Mouse (Mus musculus) megakaryocyte, adult 5-6 weeks (primary cell): ENCODE data around the gene Tmem117. TPM values are rescaled to one million over a fixed set of nuclear protein-coding genes. Genes with fewer than 3 reads are reported as not detected.

Experiments
- ATAC-seq: 2 replicates; pipeline ENCODE4 v1.8.0; 2016; ENCODE audit warnings: mild to moderate bottlenecking, inconsistent platforms; ENCODE audit not compliant: poor library complexity, severe bottlenecking
- total RNA-seq, 2 experiments: library from RNA; stranded (forward) in 1 of 2; stranded (reverse) in 1 of 2; fragments of 153-499, 151-499 nt in 1 of 2; fragments of 221-1000, 200-1000 nt in 1 of 2; gene quantifications; 2 replicates each; pipeline versions ENCODE4 v1.2.3 to v1.2.4; 2015 to 2017

Gene Tmem117
- total RNA-seq (2015) (not detected in 2 replicates), total RNA-seq (2017) (not detected in 2 replicates)

DNA sequence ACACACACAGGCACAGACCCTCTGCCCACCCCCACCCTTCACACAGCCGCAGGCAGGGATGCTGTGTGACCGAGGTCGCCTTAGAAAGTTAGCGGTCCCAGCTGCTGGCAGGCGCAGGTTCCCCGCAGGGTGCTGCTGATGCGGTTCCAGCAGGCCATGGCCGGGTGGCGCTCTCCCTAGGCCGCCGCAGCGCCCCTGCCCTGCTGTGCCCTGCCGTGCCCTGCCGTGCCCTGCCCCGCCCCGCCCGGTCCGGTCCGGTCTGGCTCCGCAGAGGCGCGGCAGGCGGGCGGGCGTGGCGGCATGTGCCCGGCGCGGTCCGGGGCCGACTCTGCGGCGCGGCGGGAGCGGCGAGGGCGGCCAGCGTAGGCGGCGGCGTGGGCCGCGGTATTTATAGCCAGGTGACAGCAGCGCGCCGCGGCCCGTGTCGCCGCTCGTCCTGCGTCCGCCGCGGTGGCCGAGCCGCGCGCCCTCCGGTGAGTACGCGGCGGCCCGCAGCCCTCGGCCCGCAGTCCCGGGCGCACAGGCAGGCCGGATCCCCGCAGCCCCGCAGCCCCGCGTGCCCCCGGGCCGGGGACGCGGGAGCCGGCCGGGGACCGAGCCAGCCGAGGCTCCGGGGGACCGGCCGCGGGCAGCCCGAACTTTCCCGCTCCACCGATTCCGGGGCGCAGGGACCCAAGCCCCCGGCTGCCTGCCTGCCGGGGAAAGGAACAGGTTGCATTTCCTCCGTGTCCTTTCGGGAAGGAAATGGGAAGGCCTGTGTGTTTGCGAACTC, at the start of gene Tmem117:
Tmem117 (plus strand) TSS at position 403 of the 772 bp plus-strand sequence.
- no peak for ATAC-seq

DNA sequence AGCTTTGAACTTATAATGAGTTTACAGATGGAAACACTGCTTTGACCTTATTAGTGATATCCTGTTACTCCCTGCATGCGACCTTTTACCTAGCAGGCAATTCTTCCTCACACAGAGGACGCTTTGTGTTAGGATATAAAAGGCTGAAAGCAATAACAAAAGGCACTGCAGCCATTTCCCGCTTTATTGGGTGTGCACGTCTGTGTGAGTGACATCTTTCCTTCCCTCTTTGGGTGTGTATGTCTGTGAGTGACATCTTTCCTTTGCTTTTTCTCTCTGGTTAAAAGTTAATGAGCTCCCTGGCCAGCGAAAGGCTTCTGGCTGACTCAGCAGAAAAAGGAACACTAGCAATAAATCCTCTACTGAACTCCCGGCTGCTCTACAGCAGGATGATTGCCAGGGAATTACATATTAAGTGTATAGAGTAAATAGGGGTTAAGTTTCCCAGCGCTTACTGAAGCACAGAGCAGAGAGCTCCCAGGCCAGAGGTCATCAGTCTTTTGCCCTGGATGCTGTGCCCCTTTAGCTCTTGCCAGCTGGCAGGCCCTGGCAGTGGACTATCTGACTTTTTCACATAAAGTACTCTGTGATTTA, 46.9 kb upstream of the Tmem117 start:
- no peak for ATAC-seq

DNA sequence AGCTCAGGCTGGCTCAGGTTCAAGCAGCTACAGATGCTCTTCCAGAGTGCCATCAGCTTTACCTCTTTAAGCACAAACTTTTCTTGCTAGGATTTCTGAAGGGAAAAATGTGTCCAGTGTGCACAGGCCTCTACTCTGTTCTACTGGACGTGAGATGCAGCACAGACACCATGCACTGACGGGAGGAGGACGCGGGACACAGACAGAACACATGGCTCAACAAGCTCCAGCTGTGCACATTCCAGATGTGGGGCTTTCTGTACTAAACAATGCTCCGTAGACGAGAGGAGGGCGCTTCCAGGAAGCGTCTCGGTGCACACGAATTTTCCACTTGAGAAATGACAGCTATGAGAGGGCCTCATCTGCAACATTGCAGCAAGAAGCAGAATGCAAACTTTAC, 45.9 kb upstream of the Tmem117 start:
- no peak for ATAC-seq

DNA sequence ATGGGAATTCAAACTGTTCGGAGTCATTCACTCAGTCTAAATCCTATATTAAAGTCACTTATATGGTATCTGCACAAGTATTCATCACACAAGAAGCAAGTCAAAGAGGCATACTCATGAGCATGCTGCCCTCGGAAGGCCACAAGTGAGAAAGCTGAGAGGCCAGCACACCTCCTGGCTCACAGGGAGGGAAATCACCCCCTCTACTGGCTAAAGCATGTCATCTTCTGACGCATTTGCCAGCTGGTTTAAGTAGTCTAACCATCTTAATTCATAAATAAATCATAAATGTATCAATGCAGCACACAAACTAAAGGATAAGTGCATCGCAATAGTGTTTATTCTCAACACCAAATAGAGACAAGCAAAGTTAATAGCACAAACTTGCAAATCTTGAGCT, 44.3 kb upstream of the Tmem117 start:
- ATAC-seq = no peak

DNA sequence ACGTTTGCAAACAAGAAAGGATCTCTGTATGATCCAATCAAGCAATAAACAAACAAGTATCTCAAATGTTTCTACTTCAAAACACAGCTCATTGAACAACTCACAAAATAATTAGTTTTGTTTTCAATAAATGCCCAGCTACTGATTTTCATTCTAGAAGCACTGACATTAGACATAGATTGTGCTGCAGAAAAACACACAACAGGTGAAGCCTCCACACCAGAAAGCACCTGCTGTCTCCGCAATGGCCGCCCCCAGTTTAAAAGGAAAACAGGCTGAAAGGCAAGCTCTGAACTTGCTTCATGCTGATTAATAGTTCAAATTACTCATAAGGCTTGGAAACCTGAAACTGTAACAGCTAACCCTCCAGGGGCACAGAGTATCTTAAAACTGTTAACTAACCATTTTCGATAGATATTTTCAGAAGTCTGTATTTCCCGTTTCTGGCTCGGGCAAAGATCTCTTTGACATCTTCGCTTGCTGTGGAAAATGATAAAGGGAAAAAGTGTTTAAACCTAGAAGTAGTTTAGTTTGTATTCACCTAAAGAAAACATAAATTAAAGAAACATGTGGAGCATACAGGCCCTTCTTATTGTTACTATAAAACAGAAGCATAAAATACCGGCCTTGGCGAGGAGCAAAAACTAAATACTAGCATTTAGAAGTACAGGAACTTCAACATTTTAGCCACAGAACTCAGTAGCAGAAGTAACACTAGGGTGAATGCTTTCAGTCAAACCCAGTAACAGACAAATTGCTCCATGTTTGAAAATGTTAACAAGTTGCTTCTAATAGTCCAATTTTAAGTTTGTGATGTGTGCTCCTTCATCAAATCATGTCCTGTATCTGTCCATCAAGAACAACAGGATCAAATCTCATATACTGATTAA, 41.0 kb upstream of the Tmem117 start:
- no peak for ATAC-seq

DNA sequence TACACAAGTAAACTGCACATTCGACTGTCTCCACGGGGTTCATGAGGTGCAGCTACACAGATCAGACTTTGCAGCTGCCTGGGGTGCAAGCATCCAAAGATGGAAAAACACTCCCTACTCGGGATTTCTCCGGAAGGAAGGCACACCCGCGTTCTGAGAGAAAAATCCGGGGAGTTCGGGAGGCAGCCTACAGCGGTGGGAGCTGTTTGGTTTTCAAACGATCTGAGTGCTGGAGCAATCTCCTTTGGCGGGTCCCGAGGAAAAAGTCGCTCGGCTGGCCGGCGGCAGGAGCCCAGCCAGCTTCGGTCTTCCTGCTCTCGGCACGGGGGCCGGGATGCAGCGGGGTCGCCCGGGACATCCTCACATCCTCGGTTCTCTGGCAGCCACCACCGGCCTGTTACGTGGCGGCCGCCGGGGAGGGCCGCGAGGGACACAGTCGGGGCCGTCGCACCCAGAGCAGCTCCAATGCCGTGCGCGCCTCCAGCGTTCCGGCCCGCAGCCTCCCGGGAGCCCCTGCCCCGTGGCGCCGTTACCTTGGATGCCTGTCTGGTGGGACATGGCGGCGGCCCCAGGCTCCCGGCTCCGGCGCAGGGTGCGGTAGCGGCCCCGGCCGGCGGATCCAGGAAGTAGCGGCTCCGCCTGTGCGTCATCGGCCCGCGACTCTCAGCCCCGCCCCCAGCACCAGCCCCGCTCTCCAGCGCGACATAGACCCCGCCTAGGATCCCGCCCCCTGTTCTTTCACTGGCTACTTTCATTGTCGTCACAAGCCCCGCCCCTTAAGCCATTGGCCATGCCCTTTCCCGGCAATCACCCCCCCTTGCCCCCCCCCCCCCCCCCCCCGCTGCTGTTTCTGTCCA, 39.6 kb upstream of the Tmem117 start, which contains the start of gene Twf1:
Twf1 (minus strand) TSS at position 671 of the 857 bp plus-strand sequence.
- ATAC-seq = peak; percentile 98

DNA sequence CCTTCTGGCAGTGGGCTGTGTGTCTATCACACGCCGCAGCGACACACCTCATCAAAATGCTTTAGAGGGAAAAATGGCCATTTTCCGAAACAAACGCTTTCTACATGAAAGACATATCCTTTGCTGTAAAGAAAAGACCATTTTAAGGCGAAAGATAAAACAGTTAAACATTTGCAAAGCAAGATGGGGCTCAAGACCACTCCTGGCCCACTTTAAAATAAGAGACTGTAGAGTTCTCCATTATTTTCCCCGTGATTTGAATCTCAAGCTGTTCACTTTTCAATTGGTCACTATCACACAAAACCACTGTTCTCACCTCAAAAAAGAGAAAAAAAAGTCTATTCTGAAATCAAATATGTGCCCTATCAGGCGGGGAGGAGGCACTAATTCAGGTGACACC, 38.9 kb upstream of the Tmem117 start:
- ATAC-seq = no peak

DNA sequence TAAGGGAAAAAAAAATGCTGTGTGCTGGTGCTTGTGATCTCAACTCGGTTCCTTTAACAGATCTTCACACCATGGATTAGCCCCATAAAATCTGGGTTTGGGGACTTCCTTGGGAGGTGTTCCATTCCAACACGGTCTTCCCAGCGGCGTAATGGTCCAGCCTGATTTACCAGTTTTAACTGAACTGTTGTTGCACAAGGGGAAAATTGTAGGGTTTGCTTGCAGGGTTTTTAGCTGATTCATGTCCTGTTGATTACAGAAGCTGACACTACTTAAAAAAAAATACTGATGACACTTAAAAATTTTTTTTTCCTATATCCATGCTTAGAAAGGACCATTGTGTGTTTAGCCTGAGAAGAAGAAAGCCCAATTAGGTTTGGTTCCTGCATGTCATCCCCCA, 37.7 kb upstream of the Tmem117 start:
- ATAC-seq = no peak

DNA sequence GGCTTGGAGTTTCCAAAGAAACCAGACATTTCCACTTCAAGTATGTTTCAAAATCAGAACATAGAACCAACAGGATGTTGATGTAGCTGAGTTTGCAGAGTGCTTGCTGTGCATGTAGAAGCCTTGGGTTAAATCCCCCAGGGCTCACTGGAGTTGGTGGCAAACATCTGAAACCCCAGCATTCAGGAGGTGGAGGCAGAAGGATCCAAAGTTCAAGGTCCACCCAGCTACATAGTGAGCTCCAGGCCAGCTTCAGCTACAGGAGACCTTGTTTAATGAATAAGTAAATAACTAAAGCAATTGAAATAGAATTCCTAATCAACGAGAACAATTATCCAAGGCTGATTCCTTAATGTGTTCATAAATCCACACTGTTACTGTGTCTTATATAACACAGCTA, 35.4 kb upstream of the Tmem117 start:
- no peak for ATAC-seq

DNA sequence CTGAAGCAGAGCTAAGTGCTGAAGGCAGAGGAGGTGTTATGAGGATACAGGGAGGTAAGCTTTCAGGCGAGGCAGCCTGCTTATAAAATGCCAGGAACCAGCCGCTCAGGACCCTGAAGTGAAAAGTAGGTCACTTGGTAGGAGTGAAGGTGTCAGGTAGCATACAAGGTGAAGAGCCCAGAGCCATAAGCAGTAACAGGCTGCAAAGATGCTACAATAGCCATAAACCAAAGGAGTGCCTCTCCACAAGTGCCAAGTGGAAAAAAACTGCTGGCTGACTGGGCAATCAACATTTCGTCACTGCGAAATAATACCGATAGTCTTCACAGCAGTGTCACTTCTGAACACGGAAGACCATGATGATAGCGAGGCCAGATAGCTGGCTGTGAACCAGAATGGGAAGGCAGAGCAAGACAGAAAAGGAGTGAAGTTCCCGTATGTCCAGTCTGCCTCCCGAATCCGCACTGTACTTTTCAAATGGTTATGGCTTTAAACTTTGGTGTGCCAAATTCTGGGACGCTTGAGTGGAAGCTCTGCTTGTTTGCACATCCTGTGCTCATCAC, 28.8 kb upstream of the Tmem117 start:
- ATAC-seq = no peak

DNA sequence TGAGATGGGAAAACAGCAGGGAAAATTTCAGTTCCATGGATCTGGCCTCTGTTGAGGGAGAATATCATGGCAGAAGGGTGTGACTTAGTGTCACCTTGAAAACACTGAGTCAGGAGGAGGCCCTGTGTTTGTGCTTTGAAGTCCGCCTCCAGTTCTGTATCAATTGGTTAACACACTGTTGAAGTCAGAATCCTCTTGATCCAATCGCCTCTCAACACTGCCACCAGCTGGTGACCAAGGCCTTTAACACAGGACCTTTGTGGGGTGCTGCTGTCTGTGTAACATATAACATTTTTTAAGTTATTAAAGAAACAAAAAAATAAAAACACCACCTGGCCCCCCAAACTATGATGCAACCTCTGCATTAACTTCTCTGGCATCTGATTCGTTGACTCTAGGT, 27.7 kb upstream of the Tmem117 start:
- peak; percentile 82 for ATAC-seq

DNA sequence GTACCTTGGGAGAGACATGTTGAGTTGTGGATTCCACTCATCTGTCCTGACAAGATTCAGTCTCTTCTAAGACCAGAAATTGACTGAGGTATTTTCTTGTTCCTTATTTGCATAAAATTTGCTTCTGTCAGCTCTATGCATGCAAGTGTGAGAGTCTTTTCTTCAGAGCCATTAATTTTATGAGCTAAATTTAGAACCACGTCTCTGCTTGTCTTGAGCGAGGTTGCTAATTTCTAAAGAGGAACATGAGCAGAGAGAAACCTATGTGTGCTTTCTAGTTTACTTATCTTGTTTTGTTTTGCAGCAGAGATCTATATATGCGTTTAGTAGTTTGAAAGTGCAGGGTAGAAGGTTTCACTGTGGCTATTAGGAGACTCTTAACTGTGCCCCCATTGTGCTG, 26.6 kb upstream of the Tmem117 start:
- no peak for ATAC-seq

DNA sequence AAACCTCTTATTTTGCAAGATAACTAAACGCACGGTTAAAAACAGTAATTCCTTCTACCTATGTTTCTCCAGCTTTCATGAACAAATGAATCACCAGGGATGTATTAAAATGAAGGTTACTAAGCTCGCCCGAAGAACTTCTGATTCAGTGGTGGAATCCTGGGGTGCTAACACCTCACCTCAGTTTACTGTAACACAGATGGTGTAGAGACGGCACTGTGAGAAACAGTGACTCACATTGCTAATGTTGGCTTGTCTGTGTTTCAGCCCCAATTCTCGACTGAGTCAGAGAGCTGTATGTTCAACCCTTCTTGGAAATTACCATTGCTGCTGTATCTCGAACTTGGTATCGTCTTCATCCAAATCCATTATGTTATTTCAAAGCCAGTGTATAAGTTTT, 21.3 kb upstream of the Tmem117 start:
- ATAC-seq = no peak

DNA sequence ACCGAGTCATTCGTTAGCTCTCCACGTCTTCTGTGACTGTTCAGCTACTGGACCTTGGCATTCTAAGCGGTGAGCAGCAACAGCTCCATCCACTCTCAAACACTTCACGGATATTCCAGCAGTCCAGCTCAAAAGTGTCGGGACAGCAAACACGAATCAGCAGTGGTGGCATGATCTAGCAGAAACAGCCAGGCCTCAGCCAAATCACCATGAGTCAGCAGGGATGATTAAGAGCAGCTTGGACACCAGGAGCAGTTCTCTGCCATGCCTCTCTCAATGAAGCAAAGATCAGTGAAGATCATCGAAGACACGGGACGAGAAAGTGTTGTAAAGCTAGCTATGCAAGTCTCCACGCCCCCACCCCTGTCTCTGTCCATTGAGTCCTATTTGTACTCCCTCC, 13.0 kb upstream of the Tmem117 start:
- ATAC-seq = no peak

DNA sequence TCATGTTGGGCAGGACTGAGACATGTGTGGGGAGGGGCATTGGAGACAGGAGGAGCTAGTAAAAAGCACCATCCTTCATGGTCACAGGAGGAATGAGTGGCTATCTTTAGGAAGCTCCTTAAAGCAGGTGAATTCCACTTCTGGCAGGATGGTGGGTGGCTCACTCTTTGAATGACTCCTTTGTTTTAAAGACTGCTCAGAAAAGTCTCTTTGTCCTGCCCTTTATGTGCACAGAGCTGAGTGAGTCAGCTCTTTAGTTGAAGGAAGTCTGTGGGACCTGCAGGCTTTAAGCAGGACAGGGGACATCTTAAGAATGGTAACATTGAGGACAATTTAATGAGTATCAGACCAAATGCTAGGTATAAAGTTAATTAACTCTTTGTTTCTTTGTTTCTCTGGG, 8.1 kb upstream of the Tmem117 start:
- no peak for ATAC-seq

DNA sequence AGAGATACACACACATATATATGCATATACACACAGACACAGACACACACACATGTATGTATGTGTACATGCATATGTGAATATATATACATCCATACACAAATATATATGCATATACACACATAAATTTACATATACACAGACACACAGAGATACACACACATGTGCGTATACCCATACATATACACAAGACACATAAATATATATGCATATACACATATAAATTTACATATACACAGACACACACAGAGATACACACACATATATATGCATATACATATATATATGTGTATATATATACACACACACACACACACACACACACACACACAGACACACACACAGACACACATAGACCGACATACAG, 586 bp upstream of the Tmem117 start:
- no peak for ATAC-seq

DNA sequence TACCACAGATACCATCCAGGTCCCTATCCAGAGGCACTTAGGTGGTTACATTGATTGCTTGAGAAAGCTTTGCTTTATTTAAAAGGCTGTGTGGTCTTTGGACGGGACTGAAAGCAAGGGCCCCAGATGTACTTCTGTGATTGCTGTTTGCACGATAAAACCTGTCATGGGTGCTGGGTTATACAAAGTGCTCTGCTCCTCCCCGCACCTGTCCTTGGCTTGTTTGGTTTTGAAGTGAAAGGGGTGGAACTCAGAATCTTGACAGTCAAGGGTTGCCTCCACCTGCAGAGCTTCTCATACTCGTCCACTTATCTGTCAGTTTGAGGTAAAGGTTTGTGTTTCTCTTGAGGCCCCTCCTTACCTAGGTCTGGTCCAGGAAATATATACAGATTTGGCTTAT, 1.5 kb downstream of the Tmem117 start:
- ATAC-seq = no peak

DNA sequence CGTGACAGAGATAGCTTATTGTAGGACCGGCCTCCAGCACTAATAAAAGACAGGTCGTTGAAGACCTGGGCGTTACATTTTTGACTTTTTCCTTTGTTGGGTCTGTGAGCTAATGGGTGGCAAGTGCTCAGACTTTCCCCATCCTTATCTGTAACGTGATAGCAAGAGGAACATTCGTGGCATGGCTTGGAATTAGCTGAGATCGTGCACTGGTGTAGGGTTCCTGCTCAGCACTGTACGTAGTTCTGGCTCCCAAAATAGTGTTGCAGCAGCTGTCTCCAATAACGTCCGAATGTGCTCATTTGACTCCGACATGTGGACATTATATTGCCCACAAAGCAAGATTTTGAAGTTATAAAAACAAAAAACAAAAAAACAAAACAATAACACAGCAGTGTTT, 5.5 kb downstream of the Tmem117 start:
- no peak for ATAC-seq

DNA sequence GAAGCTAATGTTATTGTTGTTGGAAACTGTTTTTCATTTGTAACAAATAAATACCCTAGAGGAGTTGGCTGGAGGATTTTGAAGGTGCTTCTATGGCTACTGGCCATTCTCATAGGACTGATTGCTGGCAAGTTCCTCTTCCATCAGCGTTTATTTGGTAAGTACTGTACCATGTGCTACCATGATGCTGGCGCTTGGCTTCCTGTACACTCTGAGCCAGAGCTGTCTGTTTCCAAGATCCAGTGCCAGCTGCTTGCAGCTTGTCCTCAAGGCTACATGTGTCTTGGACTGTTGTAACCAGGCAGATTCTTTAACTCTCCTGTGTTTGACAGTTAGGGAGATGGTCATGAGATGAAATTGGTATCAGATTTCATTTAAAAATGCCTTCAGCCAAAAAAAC, 9.2 kb downstream of the Tmem117 start:
- no peak for ATAC-seq

DNA sequence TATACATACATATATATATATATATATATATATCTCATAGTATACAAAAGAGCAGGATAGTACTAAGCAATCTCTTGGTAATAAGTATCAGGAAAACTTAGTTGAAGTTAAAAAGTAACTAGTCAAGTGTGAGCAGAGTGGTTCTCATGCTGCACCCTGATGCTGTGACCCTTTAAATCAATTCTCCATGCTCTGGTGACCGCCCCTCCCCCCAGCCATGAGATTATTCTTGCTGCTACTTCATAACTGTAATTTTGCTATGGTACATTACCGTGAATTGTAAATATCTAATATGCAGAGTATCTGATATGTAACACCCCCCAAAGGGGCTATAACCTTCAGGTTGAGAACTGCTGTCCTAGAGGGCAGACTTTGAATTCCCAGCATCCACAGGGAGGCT, 10.1 kb downstream of the Tmem117 start:
- no peak for ATAC-seq
